Mouse (Mus musculus) intestine, embryonic 15.5 days (tissue): Measurements from ENCODE around the gene 2310034G01Rik. TPM values are rescaled to one million over a fixed set of nuclear protein-coding genes. Genes with fewer than 3 reads are reported as not detected.
A peak's percentile ranks its signal among the peaks of the same experiment; 100 is the strongest.

Source experiments
- ATAC-seq: fragments of 200-750 bp; cut with Nextera tagmentation; 2 replicates; pipeline ENCODE4 v1.8.0; 2017; ENCODE audit warnings: moderate TSS enrichment, moderate library complexity
- H3K27ac ChIP-seq: fragments of 300-500 bp; sonication (generic); 2 replicates; pipeline ENCODE4 v1.5.1; 2015; ENCODE audit warnings: mild to moderate bottlenecking, inconsistent platforms
- H3K27me3 ChIP-seq: fragments of 300-500 bp; sonication (generic); replicated peaks from 2 replicates; pipeline ENCODE4 v1.6.1; 2015; ENCODE audit warnings: inconsistent platforms
- H3K36me3 ChIP-seq: fragments of 300-500 bp; sonication (generic); 2 replicates; pipeline ENCODE4 v1.6.1; 2015; ENCODE audit warnings: inconsistent platforms
- H3K4me1 ChIP-seq: fragments of 300-500 bp; sonication (generic); replicated peaks from 2 replicates; pipeline ENCODE4 v1.6.1; 2015; ENCODE audit warnings: inconsistent platforms
- H3K4me2 ChIP-seq: fragments of 300-500 bp; sonication (generic); replicated peaks from 2 replicates; pipeline ENCODE4 v1.6.1; 2015; ENCODE audit warnings: mild to moderate bottlenecking, inconsistent platforms
- H3K4me3 ChIP-seq: fragments of 300-500 bp; sonication (generic); replicated peaks from 2 replicates; pipeline ENCODE4 v1.5.1; 2015; ENCODE audit warnings: inconsistent platforms
- H3K9ac ChIP-seq: fragments of 300-500 bp; sonication (generic); 2 replicates; pipeline ENCODE4 v1.6.1; 2015; ENCODE audit warnings: inconsistent platforms
- H3K9me3 ChIP-seq: fragments of 300-500 bp; sonication (generic); 2 replicates; pipeline ENCODE4 v1.6.1; 2016; ENCODE audit warnings: inconsistent platforms
- WGBS: fragments of 180-500 bp; shearing (Covaris S2); methylation state at CpG from one replicate; pipeline ENCODE4 v1.1.7; 2015; 5-methylcytosine and 5-hydroxymethylcytosine counted together
- polyA plus RNA-seq: library from polyadenylated mRNA; unstranded; fragments of >200 nt; fragmentation: Nextera tagmentation; extraction: Ambion mirVana; gene quantifications from 2 replicates; pipeline ENCODE4 v1.2.1, GENCODE M21; 2015

Gene 2310034G01Rik
- polyA plus RNA-seq, 1 experiment from 2014 or later: 1.7 TPM

GRCm38 (mm10) chr19:46324918-46325317 lies 25.2 kb downstream of the 2310034G01Rik start:
- no peak overlapping the region for H3K9ac ChIP-seq
- no peak overlapping the region for H3K4me2 ChIP-seq
- no peak overlapping the region for H3K4me3 ChIP-seq
- H3K36me3 ChIP-seq: no peaks in the 10 kb centered on the region
- H3K27ac ChIP-seq: no peak overlapping the region
- peaks cover 56% of the 10 kb centered on the region for H3K27me3 ChIP-seq
- WGBS: 72% methylated on average over 5 of the region's 5 CpGs
- no peaks in the 10 kb centered on the region for H3K9me3 ChIP-seq
- H3K4me1 ChIP-seq: peaks cover 38% of the 10 kb centered on the region
- no peak for ATAC-seq

GRCm38 (mm10) chr19:46324366-46324765 lies 25.7 kb downstream of the 2310034G01Rik start:
- no peak overlapping the region for H3K27ac ChIP-seq
- 62% methylated on average over 11 of the region's 11 CpGs for WGBS
- H3K4me2 ChIP-seq: no peak overlapping the region
- no peak for ATAC-seq
- H3K4me1 ChIP-seq: peaks cover 36% of the 10 kb centered on the region
- no peak overlapping the region for H3K4me3 ChIP-seq
- H3K9me3 ChIP-seq: no peaks in the 10 kb centered on the region
- no peaks in the 10 kb centered on the region for H3K36me3 ChIP-seq
- H3K9ac ChIP-seq: no peak overlapping the region
- peaks cover 61% of the 10 kb centered on the region for H3K27me3 ChIP-seq

GRCm38 (mm10) chr19:46323716-46324115 lies 26.4 kb downstream of the 2310034G01Rik start:
- no peak overlapping the region for H3K9ac ChIP-seq
- no peak for ATAC-seq
- no peaks in the 10 kb centered on the region for H3K9me3 ChIP-seq
- WGBS: 73% methylated on average over 5 of the region's 5 CpGs
- H3K4me3 ChIP-seq: no peak overlapping the region
- H3K4me1 ChIP-seq: peaks cover 37% of the 10 kb centered on the region
- no peak overlapping the region for H3K27ac ChIP-seq
- no peaks in the 10 kb centered on the region for H3K36me3 ChIP-seq
- no peak overlapping the region for H3K4me2 ChIP-seq
- H3K27me3 ChIP-seq: peaks cover 68% of the 10 kb centered on the region

DNA sequence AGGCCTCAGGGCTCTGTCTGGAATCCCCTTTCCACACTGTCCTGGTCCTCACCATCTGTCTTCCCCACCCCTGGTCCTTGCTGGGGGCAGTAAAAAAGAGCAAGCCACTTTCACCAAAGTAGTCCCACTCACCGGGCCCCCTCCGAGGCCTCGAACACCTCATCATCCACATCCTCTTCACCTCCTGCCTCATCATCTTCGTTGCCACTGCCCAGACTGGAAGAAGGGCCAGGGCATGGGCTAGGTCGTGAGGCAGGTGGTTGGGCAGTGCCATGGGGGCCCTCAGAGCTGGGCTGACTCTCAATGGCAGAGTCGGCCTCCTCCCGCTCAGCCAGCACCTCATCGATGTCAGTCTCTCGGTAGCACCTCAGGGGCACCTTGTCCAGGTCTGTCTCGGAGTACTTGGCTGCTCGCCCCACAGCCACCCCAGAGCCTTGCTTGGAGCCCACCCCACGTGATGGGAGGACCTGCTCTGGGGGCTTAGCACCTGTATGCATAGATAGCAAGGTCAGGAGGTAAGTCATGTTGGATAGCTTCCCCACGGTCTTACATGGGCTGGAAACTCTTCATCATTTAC lies 27.0 kb downstream of the 2310034G01Rik start:
- no peak overlapping the region for H3K4me3 ChIP-seq
- WGBS: 78% methylated on average over 13 of the region's 13 CpGs

GRCm38 (mm10) chr19:46322144-46322995 lies 27.7 kb downstream of the 2310034G01Rik start:
- WGBS: 63% methylated on average over 11 of the region's 11 CpGs
- no peak for ATAC-seq
- no peak overlapping the region for H3K4me2 ChIP-seq
- no peaks in the 10 kb centered on the region for H3K36me3 ChIP-seq
- peaks cover 81% of the 10 kb centered on the region for H3K27me3 ChIP-seq
- no peaks in the 10 kb centered on the region for H3K9me3 ChIP-seq
- 0 out of 2 replicates have a peak overlapping the region, but pooled peaks have one; percentile 54 for H3K27ac ChIP-seq
- no peak overlapping the region for H3K4me3 ChIP-seq
- no peak overlapping the region for H3K9ac ChIP-seq
- peaks cover 41% of the 10 kb centered on the region for H3K4me1 ChIP-seq

More for the DNA sequence above, 27.0 kb downstream of the 2310034G01Rik start:
- Histone ChIP-seq H3K36me3 (no peaks in the 10 kb centered on the region), H3K9ac (no peak overlapping the region), H3K9me3 (no peaks in the 10 kb centered on the region), H3K4me1 (peaks cover 42% of the 10 kb centered on the region), H3K4me2 (no peak overlapping the region), H3K27me3 (peaks cover 74% of the 10 kb centered on the region), H3K27ac (no peak overlapping the region)
- no peak for ATAC-seq

DNA sequence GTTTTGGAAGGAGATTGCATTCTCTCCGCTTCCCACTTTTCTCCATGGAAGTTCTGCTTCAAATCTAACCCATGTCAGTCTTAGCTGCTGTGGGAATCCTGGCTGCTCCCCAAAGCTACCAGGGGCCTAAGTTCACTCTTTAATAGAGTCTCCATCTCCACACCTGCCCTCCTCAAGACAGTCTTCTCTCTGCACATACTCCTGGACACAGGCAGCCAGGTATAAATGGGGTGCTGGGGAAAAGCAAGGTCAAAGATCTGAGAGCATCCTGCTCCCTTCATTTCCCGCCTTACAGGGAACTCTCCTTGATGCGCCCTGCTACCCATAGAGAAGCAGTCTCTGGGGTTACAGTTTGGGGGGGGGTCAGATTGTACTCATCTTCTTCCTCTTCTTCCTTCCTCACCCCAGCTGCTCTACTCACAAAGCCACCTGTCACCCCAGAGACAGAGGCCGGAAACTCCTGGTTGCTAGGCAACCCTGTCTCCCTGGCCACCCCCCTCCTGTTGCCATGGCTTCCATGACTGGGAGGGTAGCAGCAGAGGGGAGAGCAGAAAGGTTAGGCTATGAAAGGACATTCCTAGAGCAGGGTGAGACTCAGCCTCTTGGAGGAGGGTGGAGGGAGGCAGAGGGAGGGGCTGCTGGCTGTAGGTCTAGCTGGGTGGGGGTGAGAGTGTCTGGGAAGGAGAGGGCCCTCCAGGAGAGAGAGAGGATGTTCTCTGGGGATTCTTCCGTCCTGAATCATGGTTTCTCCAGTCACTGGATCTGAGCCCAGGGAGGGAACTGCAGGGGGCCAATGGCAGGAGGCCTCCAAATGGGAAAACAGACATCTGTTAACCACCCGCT lies 28.8 kb downstream of the 2310034G01Rik start:
- no peaks in the 10 kb centered on the region for H3K36me3 ChIP-seq
- 0 out of 2 replicates have a peak overlapping the region, but pooled peaks have one; percentile 62 for H3K27ac ChIP-seq
- H3K9me3 ChIP-seq: no peaks in the 10 kb centered on the region
- H3K4me1 ChIP-seq: peaks cover 40% of the 10 kb centered on the region
- WGBS: 27% methylated on average over 6 of the region's 6 CpGs
- H3K9ac ChIP-seq: no peak overlapping the region
- H3K4me2 ChIP-seq: no peak overlapping the region
- ATAC-seq: peak; percentile 42
- H3K4me3 ChIP-seq: no peak overlapping the region
- peaks cover 83% of the 10 kb centered on the region for H3K27me3 ChIP-seq

DNA sequence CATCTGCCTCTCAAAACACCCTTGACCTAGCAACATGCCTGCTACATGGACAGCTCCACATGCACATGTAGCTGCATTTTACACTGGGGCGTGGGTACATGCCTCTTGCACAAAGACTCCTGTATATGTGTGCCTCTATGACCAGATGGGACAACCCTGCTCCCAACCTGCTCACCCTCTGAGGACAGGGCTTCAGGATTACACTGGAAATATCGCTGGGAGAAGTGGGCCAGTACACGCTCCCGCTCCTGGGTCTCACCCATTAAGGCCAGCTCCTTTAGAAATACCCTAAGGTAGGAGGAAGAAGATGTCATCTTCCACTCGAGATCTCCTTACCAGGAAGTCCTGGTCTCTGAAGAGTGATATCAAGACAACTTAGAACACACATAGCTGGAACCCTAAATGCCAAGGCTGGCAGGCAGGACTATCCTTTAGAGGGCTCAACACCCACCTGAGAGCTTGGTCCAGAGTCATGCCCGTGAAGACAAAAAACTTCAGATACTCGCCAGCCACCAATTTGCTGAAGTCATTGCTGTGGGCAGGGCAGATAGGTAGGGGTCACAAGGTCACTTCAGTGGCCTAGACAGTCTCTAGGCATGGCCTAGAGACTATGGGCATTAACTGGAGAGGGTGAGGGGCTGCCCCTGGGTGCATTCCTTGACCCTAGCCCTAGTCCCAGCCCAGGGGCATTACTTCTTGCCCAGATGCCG lies 29.9 kb downstream of the 2310034G01Rik start:
- 77% methylated on average over 8 of the region's 8 CpGs for WGBS
- peaks cover 79% of the 10 kb centered on the region for H3K27me3 ChIP-seq
- no peaks in the 10 kb centered on the region for H3K9me3 ChIP-seq
- H3K4me2 ChIP-seq: no peak overlapping the region
- H3K4me1 ChIP-seq: peaks cover 45% of the 10 kb centered on the region
- no peak overlapping the region for H3K9ac ChIP-seq
- no peak for ATAC-seq
- H3K36me3 ChIP-seq: no peaks in the 10 kb centered on the region
- no peak overlapping the region for H3K27ac ChIP-seq
- no peak overlapping the region for H3K4me3 ChIP-seq

- H3K4me2 ChIP-seq: peak overlapping the region; percentile 77
- H3K4me3 ChIP-seq: peak overlapping the region; percentile 54
- ATAC-seq: 0 out of 2 replicates have a peak, but pooled peaks have one; percentile 19
- H3K9ac ChIP-seq: peak overlapping the region; percentile 23; the same call in 1 of the 2 replicates
- no peaks in the 10 kb centered on the region for H3K36me3 ChIP-seq
- peaks cover 75% of the 10 kb centered on the region for H3K27me3 ChIP-seq
- peaks cover 59% of the 10 kb centered on the region for H3K4me1 ChIP-seq
- peak overlapping the region; percentile 85 for H3K27ac ChIP-seq
- 15% methylated on average over 16 of the region's 16 CpGs for WGBS
- H3K9me3 ChIP-seq: no peaks in the 10 kb centered on the region
Measured at GRCm38 (mm10) chr19:46318586-46319378, 31.3 kb downstream of the 2310034G01Rik start.

DNA sequence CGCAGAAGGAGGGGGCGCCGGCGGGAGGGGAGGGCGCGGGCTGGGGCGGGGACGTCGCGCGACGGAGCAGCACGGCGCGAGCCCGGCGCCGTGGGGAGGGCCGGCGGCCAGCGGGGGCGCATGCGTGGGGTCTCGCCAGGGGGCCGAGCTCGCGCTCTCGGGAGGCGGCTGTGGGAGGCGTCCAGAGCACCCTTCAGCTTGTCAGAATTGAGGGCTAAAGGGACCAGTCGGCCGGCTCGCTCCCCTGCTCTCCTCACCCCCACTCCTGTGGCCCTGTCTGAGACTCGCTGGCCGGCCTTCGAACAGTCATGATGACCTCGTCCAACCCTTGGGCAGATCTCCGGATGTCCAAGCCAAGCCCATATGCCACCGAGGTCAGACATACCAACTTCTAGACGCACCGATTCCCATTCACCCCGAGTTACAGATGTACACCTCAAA lies 32.1 kb downstream of the 2310034G01Rik start:
- Histone ChIP-seq H3K27me3 (peaks cover 67% of the 10 kb centered on the region), H3K9me3 (no peaks in the 10 kb centered on the region), H3K4me2 (peak overlapping the region; percentile 77), H3K36me3 (no peaks in the 10 kb centered on the region), H3K27ac (peak overlapping the region; percentile 85), H3K4me3 (peak overlapping the region; percentile 54), H3K4me1 (peaks cover 60% of the 10 kb centered on the region), H3K9ac (peak overlapping the region; percentile 66)
- 2% methylated on average over 16 of the region's 42 CpGs for WGBS
- ATAC-seq: peak; percentile 29

DNA sequence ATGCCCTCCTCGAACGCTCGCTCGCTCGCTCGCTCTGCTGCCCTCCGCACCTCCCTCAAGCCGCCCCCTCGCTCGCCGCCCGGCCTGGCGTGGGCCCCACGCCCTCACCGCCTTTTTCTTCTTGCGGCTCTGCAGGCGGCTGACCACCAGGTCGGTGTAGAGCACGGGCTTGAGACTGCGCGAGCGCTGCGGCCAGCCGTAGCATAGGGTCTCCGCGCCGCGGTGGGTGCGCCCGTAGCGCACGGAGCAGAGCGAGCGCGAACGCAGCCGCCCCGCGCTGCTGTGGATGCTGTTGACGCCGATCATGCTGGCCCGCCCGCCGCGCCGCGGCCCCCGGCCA lies 32.6 kb downstream of the 2310034G01Rik start:
- H3K4me3 ChIP-seq: peak overlapping the region; percentile 54
- H3K36me3 ChIP-seq: peaks cover 2% of the 10 kb centered on the region; the same call in 1 of the 2 replicates
- H3K4me1 ChIP-seq: peaks cover 60% of the 10 kb centered on the region
- H3K9me3 ChIP-seq: no peaks in the 10 kb centered on the region
- H3K4me2 ChIP-seq: peak overlapping the region; percentile 77
- peak overlapping the region; percentile 85 for H3K27ac ChIP-seq
- H3K27me3 ChIP-seq: peaks cover 63% of the 10 kb centered on the region
- peak; percentile 0; the same call in 1 of the 2 replicates for ATAC-seq
- under 1% methylated on average over 47 of the region's 48 CpGs for WGBS
- H3K9ac ChIP-seq: peak overlapping the region; percentile 66
